Mouse (Mus musculus) liver, embryonic 14.5 days (tissue): ENCODE results near the gene Cyb5d2.
"Not testable (repeated sequence)": the region's sequence is repeated elsewhere in the genome, so short reads cannot be mapped to it uniquely, and the experiment has no call there.

Experiments used
- CTCF ChIP-seq: IDR thresholded peaks from 2 replicates; pipeline ENCODE4 v1.5.1; 2016; ENCODE audit warnings: antibody characterized with exemption, low read depth, control low read depth
- EP300 ChIP-seq: IDR thresholded peaks from 2 replicates; pipeline ENCODE4 v1.6.1; 2016; ENCODE audit warnings: antibody characterized with exemption, low read depth

DNA sequence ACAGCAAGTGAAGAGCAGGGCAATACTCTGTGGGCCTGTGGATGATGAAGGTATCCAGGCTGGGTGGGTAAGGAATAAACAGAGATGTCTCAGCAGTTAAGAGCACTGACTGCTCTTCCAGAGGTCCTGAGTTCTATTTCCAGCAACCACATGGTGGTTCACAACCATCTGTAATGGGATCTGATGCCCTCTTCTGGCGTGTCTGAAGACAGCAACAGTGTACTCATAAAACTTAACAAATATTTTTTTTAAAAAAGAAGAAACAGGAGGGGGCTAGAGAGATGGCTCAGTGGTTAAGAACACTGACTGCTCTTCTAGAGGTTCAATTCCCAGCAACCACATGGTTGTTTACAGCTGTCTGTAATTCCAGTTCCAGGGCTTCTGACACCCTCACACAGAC lies 23.3 kb downstream of the Cyb5d2 start:
- TF ChIP-seq CTCF: peak; percentile 29; the same call in 1 of the 2 replicates
- not testable (repeated sequence) for TF ChIP-seq EP300
